Mouse (Mus musculus) kidney, embryonic 14.5 days (tissue): Measurements from ENCODE around the gene Mef2a. TPM values are rescaled to one million over a fixed set of nuclear protein-coding genes. Genes with fewer than 3 reads are reported as not detected.

Experiments
- ATAC-seq: fragments of 200-750 bp; cut with Nextera tagmentation; 2 replicates; pipeline ENCODE4 v1.8.0; 2017; ENCODE audit warnings: moderate number of reproducible peaks, mild to moderate bottlenecking, moderate TSS enrichment, moderate library complexity; ENCODE audit not compliant: low FRiP score, low TSS enrichment
- H3K27ac ChIP-seq: fragments of 300-500 bp; sonication (generic); 2 replicates; pipeline ENCODE4 v1.5.1; 2014; ENCODE audit warnings: low read depth, mild to moderate bottlenecking, low read length, moderate library complexity, mixed read lengths
- H3K27me3 ChIP-seq: fragments of 300-500 bp; sonication (generic); 2 replicates; pipeline ENCODE4 v1.6.1; 2014; ENCODE audit warnings: mild to moderate bottlenecking, low read length; ENCODE audit not compliant: control insufficient read depth, insufficient read depth
- H3K36me3 ChIP-seq: fragments of 300-500 bp; sonication (generic); 2 replicates; pipeline ENCODE4 v1.6.1; 2014; ENCODE audit warnings: low read length, mixed read lengths; ENCODE audit not compliant: control insufficient read depth, insufficient read depth
- H3K4me1 ChIP-seq: fragments of 300-500 bp; sonication (generic); 2 replicates; pipeline ENCODE4 v1.6.1; 2014; ENCODE audit warnings: low read length, mixed read lengths; ENCODE audit not compliant: control insufficient read depth, insufficient read depth
- H3K4me2 ChIP-seq: fragments of 300-500 bp; sonication (generic); replicated peaks from 2 replicates; pipeline ENCODE4 v1.6.1; 2014; ENCODE audit warnings: low read depth, mild to moderate bottlenecking, low read length
- H3K4me3 ChIP-seq: fragments of 300-500 bp; sonication (generic); 2 replicates; pipeline ENCODE4 v1.5.1; 2014; ENCODE audit warnings: mild to moderate bottlenecking, low read length
- H3K9ac ChIP-seq: fragments of 300-500 bp; sonication (generic); 2 replicates; pipeline ENCODE4 v1.6.1; 2014; ENCODE audit warnings: low read depth, mild to moderate bottlenecking, low read length, moderate library complexity
- H3K9me3 ChIP-seq: fragments of 300-500 bp; sonication (generic); 2 replicates; pipeline ENCODE4 v1.6.1; 2016; ENCODE audit warnings: low read length; ENCODE audit not compliant: control insufficient read depth
- WGBS: fragments of 180-500 bp; shearing (Covaris S2); extraction: QIAGEN DNeasy Blood & Tissue Kit; methylation state at CpG from one replicate; pipeline ENCODE4 v1.1.7; 2014; 5-methylcytosine and 5-hydroxymethylcytosine counted together
- polyA plus RNA-seq: library from polyadenylated mRNA; unstranded; fragments of >200 nt; fragmentation: Nextera tagmentation; extraction: Ambion mirVana; gene quantifications from 2 replicates; pipeline ENCODE4 v1.2.1, GENCODE M21; 2014

Mef2a gene
- polyA plus RNA-seq, 1 experiment from 2014 or later = 45.6 TPM

- 90% methylated on average over 1 of the region's 1 CpGs for WGBS
- no peak for ATAC-seq
These were observed 127.4 kb downstream of the Mef2a start for GRCm38 (mm10) chr7:67245255-67245654.

GRCm38 (mm10) chr7:67243894-67244282 is 128.8 kb downstream of the Mef2a start:
- ATAC-seq = no peak
- 68% methylated on average over 4 of the region's 4 CpGs for WGBS
- H3K4me3 ChIP-seq = no peak overlapping the region

More at GRCm38 (mm10) chr7:67245255-67245654, 127.4 kb downstream of the Mef2a start:
- no peak overlapping the region for H3K27ac ChIP-seq
- H3K4me3 ChIP-seq = no peak overlapping the region
- H3K27me3 ChIP-seq = no peaks in the 10 kb centered on the region
- H3K4me1 ChIP-seq = no peaks in the 10 kb centered on the region
- no peak overlapping the region for H3K9ac ChIP-seq
- H3K9me3 ChIP-seq = no peaks in the 10 kb centered on the region
- H3K36me3 ChIP-seq = peaks cover 15% of the 10 kb centered on the region; the same call in 1 of the 2 replicates
- H3K4me2 ChIP-seq = no peak overlapping the region

GRCm38 (mm10) chr7:67243121-67243893 is 129.4 kb downstream of the Mef2a start:
- Histone ChIP-seq H3K27me3 (no peaks in the 10 kb centered on the region), H3K9ac (no peak overlapping the region), H3K4me3 (no peak overlapping the region), H3K27ac (no peak overlapping the region), H3K36me3 (peaks cover 15% of the 10 kb centered on the region; the same call in 1 of the 2 replicates), H3K4me1 (no peaks in the 10 kb centered on the region), H3K9me3 (no peaks in the 10 kb centered on the region), H3K4me2 (no peak overlapping the region)
- 60% methylated on average over 2 of the region's 2 CpGs for whole genome bisulfite sequencing
- ATAC-seq = no peak

More at GRCm38 (mm10) chr7:67243894-67244282, 128.8 kb downstream of the Mef2a start:
- Histone ChIP-seq H3K4me2 (no peak overlapping the region), H3K27me3 (no peaks in the 10 kb centered on the region), H3K27ac (no peak overlapping the region), H3K4me1 (no peaks in the 10 kb centered on the region), H3K9ac (no peak overlapping the region), H3K36me3 (peaks cover 15% of the 10 kb centered on the region; the same call in 1 of the 2 replicates), H3K9me3 (no peaks in the 10 kb centered on the region)

GRCm38 (mm10) chr7:67241969-67242368 is 130.7 kb downstream of the Mef2a start:
- H3K4me1 ChIP-seq = no peaks in the 10 kb centered on the region
- H3K27ac ChIP-seq = no peak overlapping the region
- no peak overlapping the region for H3K4me3 ChIP-seq
- H3K9ac ChIP-seq = no peak overlapping the region
- peaks cover 18% of the 10 kb centered on the region for H3K36me3 ChIP-seq
- H3K4me2 ChIP-seq = no peak overlapping the region
- ATAC-seq = no peak
- no peaks in the 10 kb centered on the region for H3K27me3 ChIP-seq
- no peaks in the 10 kb centered on the region for H3K9me3 ChIP-seq
- 77% methylated on average over 3 of the region's 3 CpGs for WGBS

GRCm38 (mm10) chr7:67237752-67238151 is 134.9 kb downstream of the Mef2a start:
- ATAC-seq = no peak
- Histone ChIP-seq H3K9me3 (no peaks in the 10 kb centered on the region), H3K27ac (no peak overlapping the region), H3K27me3 (no peaks in the 10 kb centered on the region), H3K9ac (no peak overlapping the region), H3K4me2 (no peak overlapping the region), H3K36me3 (peaks cover 50% of the 10 kb centered on the region), H3K4me1 (no peaks in the 10 kb centered on the region), H3K4me3 (no peak overlapping the region)
- WGBS = 94% methylated on average over 2 of the region's 2 CpGs

GRCm38 (mm10) chr7:67236351-67236750 is 136.3 kb downstream of the Mef2a start:
- H3K4me1 ChIP-seq = no peaks in the 10 kb centered on the region
- no peak overlapping the region for H3K27ac ChIP-seq
- ATAC-seq = no peak
- no peak overlapping the region for H3K4me3 ChIP-seq
- no peaks in the 10 kb centered on the region for H3K27me3 ChIP-seq
- no peak overlapping the region for H3K4me2 ChIP-seq
- H3K9ac ChIP-seq = no peak overlapping the region
- WGBS = 90% methylated on average over 2 of the region's 2 CpGs
- H3K36me3 ChIP-seq = peaks cover 60% of the 10 kb centered on the region
- no peaks in the 10 kb centered on the region for H3K9me3 ChIP-seq

GRCm38 (mm10) chr7:67234797-67235196 is 137.9 kb downstream of the Mef2a start:
- no peak overlapping the region for H3K4me2 ChIP-seq
- no peak overlapping the region for H3K27ac ChIP-seq
- no peaks in the 10 kb centered on the region for H3K9me3 ChIP-seq
- H3K4me1 ChIP-seq = no peaks in the 10 kb centered on the region
- H3K27me3 ChIP-seq = no peaks in the 10 kb centered on the region
- H3K36me3 ChIP-seq = peaks cover 55% of the 10 kb centered on the region
- 61% methylated on average over 8 of the region's 8 CpGs for WGBS
- no peak overlapping the region for H3K4me3 ChIP-seq
- no peak overlapping the region for H3K9ac ChIP-seq
- ATAC-seq = no peak

- WGBS = 92% methylated on average over 14 of the region's 14 CpGs
- Histone ChIP-seq H3K4me3 (no peak overlapping the region), H3K36me3 (peaks cover 48% of the 10 kb centered on the region), H3K9ac (no peak overlapping the region), H3K27ac (no peak overlapping the region), H3K4me2 (no peak overlapping the region), H3K4me1 (no peaks in the 10 kb centered on the region), H3K27me3 (no peaks in the 10 kb centered on the region), H3K9me3 (no peaks in the 10 kb centered on the region)
- no peak for ATAC-seq
These were observed 140.2 kb downstream of the Mef2a start for GRCm38 (mm10) chr7:67232504-67232903.

GRCm38 (mm10) chr7:67230640-67231140 is 142.0 kb downstream of the Mef2a start:
- peaks cover 41% of the 10 kb centered on the region for H3K36me3 ChIP-seq
- no peak for ATAC-seq

More at GRCm38 (mm10) chr7:67230640-67231140, 142.0 kb downstream of the Mef2a start:
- no peaks in the 10 kb centered on the region for H3K27me3 ChIP-seq
- H3K9me3 ChIP-seq = no peaks in the 10 kb centered on the region
- no peak overlapping the region for H3K4me3 ChIP-seq
- H3K4me2 ChIP-seq = no peak overlapping the region
- no peaks in the 10 kb centered on the region for H3K4me1 ChIP-seq
- H3K27ac ChIP-seq = no peak overlapping the region
- no peak overlapping the region for H3K9ac ChIP-seq
- 72% methylated on average over 3 of the region's 3 CpGs for WGBS
